Mouse (Mus musculus): ENCODE measurements around the gene Kmt2e.

GRCm38 (mm10) chr5:23386562-23387312, 47.5 kb upstream of the Kmt2e start:
- no peak for TF ChIP-seq CTCF (IDR thresholded peaks at IDR 0.05; ENCODE audit: low read depth, low read length)
- TF ChIP-seq POLR2A (IDR thresholded peaks at IDR 0.05; ENCODE audit: insufficient read depth, low read length), result no peak
- peak; percentile 87 for TF ChIP-seq EP300 (IDR thresholded peaks at IDR 0.05; ENCODE audit: insufficient read depth, low read depth, low read length)
